Mouse (Mus musculus) MEL (cell line): ENCODE measurements around the gene Necab2. TPM values are rescaled to one million over a fixed set of nuclear protein-coding genes. Genes with fewer than 3 reads are reported as not detected.

ENCODE experiments used
- DNase-seq: peaks from one replicate; pipeline ENCODE4 v3.0.0; 2011; ENCODE audit warnings: low read depth, low spot score
- H3K27ac ChIP-seq: 2 replicates; pipeline ENCODE4 v1.5.1; 2012; ENCODE audit warnings: low read depth, mild to moderate bottlenecking, control low read depth, low read length, moderate library complexity; ENCODE audit not compliant: control insufficient read depth
- H3K27me3 ChIP-seq, 2 experiments: fragments of 150-350 bp in 1 of 2; sonication (generic) in 1 of 2; 2 replicates each; pipeline ENCODE4 v1.6.1; 2012; ENCODE audit warnings: low read length in 2 of 2, mild to moderate bottlenecking in 2 of 2, improper control_type of control experiment in 1 of 2, moderate library complexity in 1 of 2; ENCODE audit not compliant: insufficient read depth in 2 of 2, control insufficient read depth in 1 of 2
- H3K36me3 ChIP-seq, 2 experiments: 2 replicates each; pipeline ENCODE4 v1.6.1; 2012 to 2014; ENCODE audit warnings: low read length in 2 of 2, improper control_type of control experiment in 1 of 2, inconsistent platforms in 1 of 2, mild to moderate bottlenecking in 1 of 2; ENCODE audit not compliant: insufficient read depth in 2 of 2, control insufficient read depth in 1 of 2
- H3K4me1 ChIP-seq, 2 experiments: fragments of 150-350 bp in 1 of 2; sonication (generic) in 1 of 2; 2 replicates each; pipeline ENCODE4 v1.6.1; 2012; ENCODE audit warnings: low read length in 2 of 2, improper control_type of control experiment in 1 of 2, mild to moderate bottlenecking in 1 of 2; ENCODE audit not compliant: insufficient read depth in 2 of 2, control insufficient read depth in 1 of 2
- H3K4me3 ChIP-seq, 2 experiments: fragments of 150-350 bp in 1 of 2; sonication (generic) in 1 of 2; 2 replicates each; pipeline ENCODE4 v1.5.1; 2012; ENCODE audit warnings: low read depth in 2 of 2, low read length in 2 of 2, mild to moderate bottlenecking in 2 of 2, moderate library complexity in 2 of 2, control low read depth in 1 of 2, improper control_type of control experiment in 1 of 2; ENCODE audit not compliant: control insufficient read depth in 1 of 2, insufficient read depth in 1 of 2
- H3K79me2 ChIP-seq: 2 replicates; pipeline ENCODE4 v1.6.1; 2012; ENCODE audit warnings: mild to moderate bottlenecking, low read length, moderate library complexity; ENCODE audit not compliant: control insufficient read depth, poor library complexity, insufficient read depth
- H3K9ac ChIP-seq: 2 replicates; pipeline ENCODE4 v1.6.1; 2012; ENCODE audit warnings: low read depth, mild to moderate bottlenecking, control low read depth, low read length, moderate library complexity; ENCODE audit not compliant: control insufficient read depth, poor library complexity, severe bottlenecking
- H3K9me3 ChIP-seq: fragments of 150-350 bp; sonication (generic); replicated peaks from 2 replicates; pipeline ENCODE4 v1.6.1; 2012; ENCODE audit warnings: mild to moderate bottlenecking, low read length, improper control_type of control experiment, moderate library complexity; ENCODE audit not compliant: insufficient read depth
- CTCF ChIP-seq, 3 experiments: IDR thresholded peaks in 2 of 3; conservative IDR thresholded peaks in 1 of 3; 2 replicates each; pipeline ENCODE4 v1.5.1; 2011 to 2012; ENCODE audit warnings: low read length in 3 of 3, low read depth in 2 of 3, mild to moderate bottlenecking in 2 of 3, improper control_type of control experiment in 1 of 3, inconsistent platforms in 1 of 3, mixed read lengths in 1 of 3, moderate library complexity in 1 of 3; ENCODE audit not compliant: control insufficient read depth in 1 of 3, insufficient read depth in 1 of 3, poor library complexity in 1 of 3, severe bottlenecking in 1 of 3
- EP300 ChIP-seq, 2 experiments: IDR thresholded peaks; 2 replicates each; pipeline ENCODE4 v1.6.1; 2011; ENCODE audit warnings: improper control_type of control experiment in 2 of 2, low read length in 2 of 2, low read depth in 1 of 2, mild to moderate bottlenecking in 1 of 2
- ETS1 ChIP-seq: IDR thresholded peaks from 2 replicates; pipeline ENCODE4 v1.6.1; 2012; ENCODE audit warnings: low read depth, mild to moderate bottlenecking, inconsistent platforms, low read length, improper control_type of control experiment, moderate library complexity
- GABPA ChIP-seq: IDR thresholded peaks from 2 replicates; pipeline ENCODE4 v1.6.1; 2012; ENCODE audit warnings: low read depth, mild to moderate bottlenecking, inconsistent platforms, low read length, improper control_type of control experiment, moderate library complexity
- GATA1 ChIP-seq: IDR thresholded peaks from 2 replicates; pipeline ENCODE4 v1.6.1; 2011; ENCODE audit warnings: low read depth, low read length, improper control_type of control experiment
- HCFC1 ChIP-seq: IDR thresholded peaks from 2 replicates; pipeline ENCODE4 v1.6.1; 2012; ENCODE audit warnings: low read depth, mild to moderate bottlenecking, inconsistent platforms, low read length, improper control_type of control experiment, moderate library complexity
- JUND ChIP-seq: IDR thresholded peaks from 2 replicates; pipeline ENCODE4 v1.6.1; 2011; ENCODE audit warnings: low read depth, mild to moderate bottlenecking, improper control_type of control experiment, low read length
- MAFK ChIP-seq: IDR thresholded peaks from 2 replicates; pipeline ENCODE4 v1.6.1; 2011; ENCODE audit warnings: low read depth, mild to moderate bottlenecking, low read length, improper control_type of control experiment, borderline replicate concordance
- MAX ChIP-seq: IDR thresholded peaks from 2 replicates; pipeline ENCODE4 v1.6.1; 2011; ENCODE audit warnings: low read length, improper control_type of control experiment
- MAZ ChIP-seq: IDR thresholded peaks from 2 replicates; pipeline ENCODE4 v1.6.1; 2012; ENCODE audit warnings: low read depth, mild to moderate bottlenecking, inconsistent platforms, low read length, improper control_type of control experiment
- MXI1 ChIP-seq: IDR thresholded peaks from 2 replicates; pipeline ENCODE4 v1.6.1; 2011; ENCODE audit warnings: mild to moderate bottlenecking, low read depth, low read length, improper control_type of control experiment
- MYC ChIP-seq: IDR thresholded peaks from 2 replicates; pipeline ENCODE4 v1.6.1; 2011; ENCODE audit warnings: low read depth, mild to moderate bottlenecking, low read length, improper control_type of control experiment, moderate library complexity
- NELFE ChIP-seq: IDR thresholded peaks from 2 replicates; pipeline ENCODE4 v1.6.1; 2011; ENCODE audit warnings: low read depth, low read length, improper control_type of control experiment
- NRF1 ChIP-seq: IDR thresholded peaks from 2 replicates; pipeline ENCODE4 v1.6.1; 2014; ENCODE audit warnings: low read depth, mild to moderate bottlenecking, inconsistent platforms, low read length, improper control_type of control experiment, moderate library complexity; ENCODE audit not compliant: poor library complexity, insufficient read depth, severe bottlenecking
- POLR2AphosphoS5 ChIP-seq: IDR thresholded peaks from 2 replicates; pipeline ENCODE4 v1.6.1; 2012; ENCODE audit warnings: low read depth, borderline replicate concordance, mild to moderate bottlenecking, inconsistent platforms, low read length, moderate library complexity, mixed read lengths
- RAD21 ChIP-seq: IDR thresholded peaks from 2 replicates; pipeline ENCODE4 v1.6.1; 2011; ENCODE audit warnings: mild to moderate bottlenecking, low read depth, low read length, improper control_type of control experiment
- RCOR1 ChIP-seq: IDR thresholded peaks from 2 replicates; pipeline ENCODE4 v1.6.1; 2012; ENCODE audit warnings: low read depth, mild to moderate bottlenecking, inconsistent platforms, low read length, improper control_type of control experiment
- SIN3A ChIP-seq: IDR thresholded peaks from 2 replicates; pipeline ENCODE4 v1.6.1; 2012; ENCODE audit warnings: low read length, improper control_type of control experiment, inconsistent platforms
- SMC3 ChIP-seq: IDR thresholded peaks from 2 replicates; pipeline ENCODE4 v1.6.1; 2011; ENCODE audit warnings: low read depth, low read length, improper control_type of control experiment
- TAL1 ChIP-seq: IDR thresholded peaks from 2 replicates; pipeline ENCODE4 v1.6.1; 2012; ENCODE audit warnings: mild to moderate bottlenecking, inconsistent platforms, low read length, moderate library complexity, mixed read lengths
- TBP ChIP-seq: IDR thresholded peaks from 2 replicates; pipeline ENCODE4 v1.8.0; 2011; ENCODE audit warnings: low read depth, low read length, improper control_type of control experiment
- TCF12 ChIP-seq: IDR thresholded peaks from 2 replicates; pipeline ENCODE4 v1.6.1; 2014; ENCODE audit warnings: low read depth, mild to moderate bottlenecking, inconsistent platforms, low read length, improper control_type of control experiment, moderate library complexity
- UBTF ChIP-seq: IDR thresholded peaks from 2 replicates; pipeline ENCODE4 v1.6.1; 2012; ENCODE audit warnings: low read depth, mild to moderate bottlenecking, inconsistent platforms, low read length, improper control_type of control experiment, moderate library complexity, borderline replicate concordance; ENCODE audit not compliant: insufficient read depth
- ZC3H11A ChIP-seq: IDR thresholded peaks from 2 replicates; pipeline ENCODE4 v1.6.1; 2012; ENCODE audit warnings: low read depth, mild to moderate bottlenecking, inconsistent platforms, low read length, improper control_type of control experiment
- ZKSCAN1 ChIP-seq: IDR thresholded peaks from 2 replicates; pipeline ENCODE4 v1.6.1; 2012; ENCODE audit warnings: low read depth, mild to moderate bottlenecking, inconsistent platforms, low read length, improper control_type of control experiment, moderate library complexity
- polyA plus RNA-seq, 2 experiments: library from polyadenylated mRNA; stranded (reverse) in 1 of 2; unstranded in 1 of 2; fragments of >175 nt in 1 of 2; fragments of >200 nt in 1 of 2; gene quantifications; 2 replicates each; pipeline versions ENCODE4 v1.2.1 to v1.2.4; 2012; ENCODE audit warnings: low replicate concordance in 2 of 2, low read depth in 1 of 2; ENCODE audit not compliant: insufficient read length in 2 of 2, insufficient read depth in 1 of 2, missing spikeins in 1 of 2
- total RNA-seq: library from RNA; depleted of rRNA; stranded (reverse); fragments of 300-350 nt; gene quantifications from 2 replicates; pipeline ENCODE4 v1.2.3, GENCODE M21; 2012

The Necab2 gene
- total and polyA plus RNA-seq, 3 experiments, result 0.06 TPM; not detected in 2

- Histone ChIP-seq H3K79me2 (no peaks in the 10 kb centered on the region), H3K4me3 (no peak overlapping the region), H3K27ac (no peak overlapping the region), H3K4me1 (peaks cover 0 to 8% of the 10 kb centered on the region in 2 experiments; a peak in 2 of 4 replicates), H3K9me3 (no peaks in the 10 kb centered on the region), H3K9ac (no peak overlapping the region), H3K36me3 (peaks cover 0 to 2% of the 10 kb centered on the region in 2 experiments; a peak in 2 of 4 replicates), H3K27me3 (no peaks in the 10 kb centered on the region)
- TF ChIP-seq MYC, result no peak
- TF ChIP-seq NRF1, result no peak
- DNase-seq, result no peak
Observed at GRCm38 (mm10) chr8:119439893-119440249, 6.6 kb upstream of the Necab2 start.

- H3K27ac ChIP-seq, result no peak overlapping the region
- peaks cover 0 to 2% of the 10 kb centered on the region in 2 experiments; a peak in 2 of 4 replicates for H3K36me3 ChIP-seq
- DNase-seq, result peak; percentile 69
- TF ChIP-seq NELFE (no peak), MXI1 (no peak), MAFK (no peak), TAL1 (no peak), TCF12 (no peak), CTCF (IDR thresholded peaks at IDR 0.05 in 2 of 3, conservative IDR thresholded peaks at IDR 0.05 in 1 of 3; ENCODE audit: control insufficient read depth in 1 of 3, insufficient read depth in 1 of 3, low read depth in 2 of 3, low read length in 3 of 3, poor library complexity in 1 of 3, severe bottlenecking in 1 of 3) (peak; percentile 64 to 87 (median 77)), GABPA (no peak), SMC3 (peak; percentile 97), MAX (no peak), MAZ (0 out of 2 replicates have a peak, but pooled peaks have one; percentile 41), EP300 (IDR thresholded peaks at IDR 0.05; ENCODE audit: low read depth in 1 of 2, low read length in 2 of 2) (no peak), HCFC1 (no peak), ZC3H11A (peak; percentile 71), RCOR1 (no peak), JUND (no peak), ETS1 (no peak), SIN3A (peak; percentile 33; the same call in 1 of the 2 replicates), POLR2AphosphoS5 (no peak), NRF1 (no peak), ZKSCAN1 (no peak), RAD21 (peak; percentile 68), TBP (no peak), UBTF (no peak), GATA1 (no peak)
- peaks cover 0 to 8% of the 10 kb centered on the region in 2 experiments; a peak in 2 of 4 replicates for H3K4me1 ChIP-seq
- H3K27me3 ChIP-seq, result no peaks in the 10 kb centered on the region
- H3K9me3 ChIP-seq, result no peaks in the 10 kb centered on the region
- H3K79me2 ChIP-seq, result no peaks in the 10 kb centered on the region
- H3K9ac ChIP-seq, result no peak overlapping the region
- H3K4me3 ChIP-seq, result no peak overlapping the region
Observed at GRCm38 (mm10) chr8:119440250-119440951, 6.1 kb upstream of the Necab2 start.
